ENCODE assay signal across 9 mouse cellular contexts in genomic region chr10:80281921-80282371, GRCm38 (mm10). TPM values are rescaled to one million over a fixed set of nuclear protein-coding genes. Genes with fewer than 3 reads are reported as not detected.
DNase-seq lines count a peak whose midpoint lies in the region; ATAC-seq and TF ChIP-seq lines count a peak whose summit lies in the region.
"Had no signal": no experiment of that assay in that cellular context is flagged by ENCODE, and none has a peak within 500 bp of the region (broad histone marks: within the 10 kb centered on the region; RNA-seq: fewer than 3 reads in every experiment).

No protein-coding gene starts in this region.

- H3K4me1 ChIP-seq in cerebellum, adult 2 months (ENCODE audit: control insufficient read depth, insufficient read depth, low read length) = peaks cover 35% of the 10 kb centered on the region
- peaks cover 18% of the 10 kb centered on the region; the same call in 1 of the 2 replicates for H3K4me1 ChIP-seq in stomach, embryonic 15.5 days
- H3K4me1 ChIP-seq: limb, embryonic 13.5 days had no signal

- TF ChIP-seq POLR2A in cerebellum, adult 2 months (IDR thresholded peaks at IDR 0.05; ENCODE audit: borderline replicate concordance, insufficient read depth, low read length) = no peak

- H3K4me3 ChIP-seq in cerebellum, adult 2 months (replicated peaks; ENCODE audit: insufficient read depth, low read depth, low read length) = no peak overlapping the region
- H3K4me3 ChIP-seq in stomach, embryonic 15.5 days (replicated peaks) = no peak overlapping the region
- H3K4me3 ChIP-seq: limb, embryonic 13.5 days had no signal

- no peak for TF ChIP-seq CTCF in cerebellum, adult 2 months (IDR thresholded peaks at IDR 0.05; ENCODE audit: borderline replicate concordance, insufficient read depth, low read depth, low read length)

- H3K4me2 ChIP-seq in stomach, embryonic 15.5 days = no peak overlapping the region
- H3K4me2 ChIP-seq: limb, embryonic 13.5 days had no signal

- peaks cover 83% of the 10 kb centered on the region for H3K36me3 ChIP-seq in stomach, embryonic 15.5 days

- H3K9ac ChIP-seq in stomach, embryonic 15.5 days = no peak overlapping the region
- H3K9ac ChIP-seq: limb, embryonic 13.5 days had no signal

- peak; percentile 54 to 61 for DNase-seq in cerebellum, adult 2 months
- DNase-seq in cerebellum, postnatal 4 days (ENCODE audit: low spot score in 2 of 2) = no peak
- DNase-seq in right cerebral cortex, postnatal 10 days (ENCODE audit: low spot score in 2 of 2) = peak; percentile 57 to 59
- no peak for DNase-seq in right cerebral cortex, adult 2 months (ENCODE audit: low spot score in 2 of 2)
- DNase-seq in kidney, postnatal 25 days = peak; percentile 76 to 90
- DNase-seq in embryo, embryonic 9.5 days (ENCODE audit: extremely low spot score) = no peak
- no peak for DNase-seq in thymus, adult 18-20 months

- H3K9me3 ChIP-seq in stomach, embryonic 15.5 days = no peaks in the 10 kb centered on the region
- H3K9me3 ChIP-seq: limb, embryonic 13.5 days had no signal

- ATAC-seq in stomach, embryonic 15.5 days (ENCODE audit: insufficient read depth, low FRiP score, low read depth) = peak; percentile 20; the same call in 1 of the 2 replicates

- H3K27me3 ChIP-seq in cerebellum, adult 2 months (ENCODE audit: control insufficient read depth, insufficient read depth, low read length) = no peaks in the 10 kb centered on the region
- H3K27me3 ChIP-seq in stomach, embryonic 15.5 days (replicated peaks) = no peaks in the 10 kb centered on the region
- H3K27me3 ChIP-seq: limb, embryonic 13.5 days had no signal

- WGBS in cerebellum, adult 2 months = 24% methylated on average over 8 of the region's 8 CpGs
- WGBS in stomach, embryonic 15.5 days = 78% methylated on average over 8 of the region's 8 CpGs

- peak overlapping the region; percentile 46 for H3K27ac ChIP-seq in cerebellum, adult 2 months (ENCODE audit: insufficient read depth, low read length)
- peak overlapping the region; percentile 63 for H3K27ac ChIP-seq in stomach, embryonic 15.5 days
- H3K27ac ChIP-seq: limb, embryonic 13.5 days had no signal

RNA-seq across cellular contexts. Expression of gene Rps15, which starts 10.3 kb away (rescaled TPM):
- 1,303 and 1,454 TPM in 2 replicates for polyA plus RNA-seq in cerebellum, adult 2 months (2012; rRNA removed)
- 904 and 948 TPM in 2 replicates for polyA plus RNA-seq in stomach, embryonic 15.5 days (2015; fragmentation: Nextera tagmentation; extraction: Ambion mirVana)

RNA-seq across cellular contexts. Expression of gene Apc2, which starts 13.8 kb away (rescaled TPM):
- 67.1 and 69.1 TPM in 2 replicates for polyA plus RNA-seq in cerebellum, adult 2 months (2012; rRNA removed)
- polyA plus RNA-seq in stomach, embryonic 15.5 days (2015; fragmentation: Nextera tagmentation; extraction: Ambion mirVana) = 5.0 and 5.2 TPM in 2 replicates

RNA-seq across cellular contexts. Expression of gene Dazap1, which starts 20.7 kb away (rescaled TPM):
- 90.2 and 92.7 TPM in 2 replicates for polyA plus RNA-seq in cerebellum, adult 2 months (2012; rRNA removed)
- 62.4 and 66.4 TPM in 2 replicates for polyA plus RNA-seq in stomach, embryonic 15.5 days (2015; fragmentation: Nextera tagmentation; extraction: Ambion mirVana)

RNA-seq across cellular contexts. Expression of gene Gamt, which starts 21.1 kb away (rescaled TPM):
- 52.9 and 54.5 TPM in 2 replicates for polyA plus RNA-seq in cerebellum, adult 2 months (2012; rRNA removed)
- 111 and 148 TPM in 2 replicates for polyA plus RNA-seq in stomach, embryonic 15.5 days (2015; fragmentation: Nextera tagmentation; extraction: Ambion mirVana)

RNA-seq across cellular contexts. Expression of gene Ndufs7, which starts 33.0 kb away (rescaled TPM):
- polyA plus RNA-seq in cerebellum, adult 2 months (2012; rRNA removed) = 668 and 680 TPM in 2 replicates
- 326 and 364 TPM in 2 replicates for polyA plus RNA-seq in stomach, embryonic 15.5 days (2015; fragmentation: Nextera tagmentation; extraction: Ambion mirVana)

Comparison
In these comparisons a context has a peak if more than half of its experiments do, and no peak if none do; other contexts are left out.
1. DNase-seq: peak in cerebellum, adult 2 months (2 of 2), right cerebral cortex, postnatal 10 days (2 of 2) and kidney, postnatal 25 days (2 of 2); none in cerebellum, postnatal 4 days (0 of 2), right cerebral cortex, adult 2 months (0 of 2), embryo, embryonic 9.5 days (single experiment) and thymus, adult 18-20 months (0 of 2).
2. RNA of gene Apc2, which starts 13.8 kb away (polyA plus RNA-seq): 67.1 to 69.1 TPM in cerebellum, adult 2 months; 5.0 to 5.2 TPM in stomach, embryonic 15.5 days; every median in the first group is over 10 times any median in the second.